Mouse (Mus musculus): ENCODE measurements around the gene Atf6b. TPM values are rescaled to one million over a fixed set of nuclear protein-coding genes. Genes with fewer than 3 reads are reported as not detected.

Atf6b gene
- polyA plus RNA-seq, 1 experiment from 2014 or later = 12.9 TPM

- TF ChIP-seq CTCF (IDR thresholded peaks at IDR 0.05; ENCODE audit: low read depth) (no peak), EP300 (IDR thresholded peaks at IDR 0.05; ENCODE audit: low read depth) (no peak)
- 89% methylated on average over 13 of the region's 13 CpGs for WGBS (ENCODE audit: insufficient replicate concordance)
- H3K9ac ChIP-seq (replicated peaks) = no peak overlapping the region
- peaks cover 3% of the 10 kb centered on the region; the same call in 1 of the 2 replicates for H3K27me3 ChIP-seq (ENCODE audit: insufficient read depth, low read length)
- H3K9me3 ChIP-seq (ENCODE audit: low read length) = no peaks in the 10 kb centered on the region
- no peak overlapping the region for H3K4me3 ChIP-seq (ENCODE audit: low read depth, low read length)
- H3K36me3 ChIP-seq (replicated peaks; ENCODE audit: insufficient read depth, low read length) = peaks cover 24% of the 10 kb centered on the region
- DNase-seq (no peak), ATAC-seq (no peak)
- no peak overlapping the region for H3K27ac ChIP-seq (ENCODE audit: low read depth)
- H3K4me2 ChIP-seq (ENCODE audit: low read depth, low read length) = no peak overlapping the region
- peaks cover 6% of the 10 kb centered on the region for H3K4me1 ChIP-seq (ENCODE audit: insufficient read depth)
Observed at GRCm38 (mm10) chr17:34654392-34654791, 7.4 kb downstream of the Atf6b start.

DNA sequence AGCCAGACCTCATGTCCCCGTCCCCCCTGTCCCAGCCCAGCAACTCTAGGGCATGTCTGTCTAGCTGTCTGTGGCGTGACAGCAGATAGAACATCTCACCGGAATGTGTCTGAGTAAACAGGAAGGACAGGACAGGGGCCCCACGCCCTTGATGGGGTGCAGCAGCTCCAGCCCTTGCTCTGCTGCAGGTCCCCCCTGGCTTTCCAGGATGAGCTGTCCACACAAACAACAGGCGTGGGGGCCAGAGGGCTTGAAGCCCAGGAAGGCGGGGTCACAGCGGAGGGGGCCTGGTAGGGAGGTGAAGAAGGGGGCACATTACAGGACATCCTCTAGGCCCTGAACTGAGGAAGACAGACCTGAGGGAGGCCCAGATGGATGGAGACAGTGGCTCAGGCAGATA, 8.2 kb downstream of the Atf6b start:
- Histone ChIP-seq H3K27ac (ENCODE audit: low read depth) (no peak overlapping the region), H3K36me3 (replicated peaks; ENCODE audit: insufficient read depth, low read length) (peaks cover 23% of the 10 kb centered on the region), H3K9me3 (ENCODE audit: low read length) (no peaks in the 10 kb centered on the region), H3K4me2 (ENCODE audit: low read depth, low read length) (no peak overlapping the region), H3K9ac (replicated peaks) (0 out of 2 replicates have a peak overlapping the region, but pooled peaks have one; percentile 22), H3K4me1 (ENCODE audit: insufficient read depth) (peaks cover 6% of the 10 kb centered on the region), H3K4me3 (ENCODE audit: low read depth, low read length) (no peak overlapping the region), H3K27me3 (ENCODE audit: insufficient read depth, low read length) (peaks cover 10% of the 10 kb centered on the region; the same call in 1 of the 2 replicates)
- ATAC-seq (peak; percentile 22; the same call in 1 of the 2 replicates), DNase-seq (peak; percentile 34)
- WGBS (ENCODE audit: insufficient replicate concordance) = 45% methylated on average over 7 of the region's 7 CpGs
- TF ChIP-seq EP300 (IDR thresholded peaks at IDR 0.05; ENCODE audit: low read depth) = no peak
- TF ChIP-seq CTCF (IDR thresholded peaks at IDR 0.05; ENCODE audit: low read depth) = no peak

- Histone ChIP-seq H3K4me3 (ENCODE audit: low read depth, low read length) (no peak overlapping the region), H3K4me1 (ENCODE audit: insufficient read depth) (peaks cover 6% of the 10 kb centered on the region), H3K36me3 (replicated peaks; ENCODE audit: insufficient read depth, low read length) (peaks cover 19% of the 10 kb centered on the region), H3K9ac (replicated peaks) (0 out of 2 replicates have a peak overlapping the region, but pooled peaks have one; percentile 22), H3K4me2 (ENCODE audit: low read depth, low read length) (no peak overlapping the region), H3K27me3 (ENCODE audit: insufficient read depth, low read length) (peaks cover 14% of the 10 kb centered on the region), H3K27ac (ENCODE audit: low read depth) (no peak overlapping the region), H3K9me3 (ENCODE audit: low read length) (no peaks in the 10 kb centered on the region)
- ATAC-seq = peak; percentile 75
- DNase-seq = peak; percentile 66
- 36% methylated on average over 2 of the region's 4 CpGs for WGBS (ENCODE audit: insufficient replicate concordance)
- peak; percentile 28; the same call in 1 of the 2 replicates for TF ChIP-seq CTCF (IDR thresholded peaks at IDR 0.05; ENCODE audit: low read depth)
- TF ChIP-seq EP300 (IDR thresholded peaks at IDR 0.05; ENCODE audit: low read depth) = no peak
Observed at GRCm38 (mm10) chr17:34655581-34655991, 8.6 kb downstream of the Atf6b start.

GRCm38 (mm10) chr17:34656666-34657065, 9.7 kb downstream of the Atf6b start:
- Histone ChIP-seq H3K9me3 (ENCODE audit: low read length) (no peaks in the 10 kb centered on the region), H3K4me3 (ENCODE audit: low read depth, low read length) (no peak overlapping the region), H3K36me3 (replicated peaks; ENCODE audit: insufficient read depth, low read length) (peaks cover 14% of the 10 kb centered on the region), H3K27ac (ENCODE audit: low read depth) (no peak overlapping the region), H3K4me2 (ENCODE audit: low read depth, low read length) (no peak overlapping the region), H3K9ac (replicated peaks) (no peak overlapping the region), H3K27me3 (ENCODE audit: insufficient read depth, low read length) (peaks cover 24% of the 10 kb centered on the region), H3K4me1 (ENCODE audit: insufficient read depth) (peaks cover 6% of the 10 kb centered on the region)
- no peak for ATAC-seq
- no peak for DNase-seq
- no peak for TF ChIP-seq CTCF (IDR thresholded peaks at IDR 0.05; ENCODE audit: low read depth)
- no peak for TF ChIP-seq EP300 (IDR thresholded peaks at IDR 0.05; ENCODE audit: low read depth)
- 60% methylated on average over 8 of the region's 8 CpGs for WGBS (ENCODE audit: insufficient replicate concordance)

GRCm38 (mm10) chr17:34657271-34657670, 10.3 kb downstream of the Atf6b start:
- Histone ChIP-seq H3K4me3 (ENCODE audit: low read depth, low read length) (no peak overlapping the region), H3K27me3 (ENCODE audit: insufficient read depth, low read length) (peaks cover 24% of the 10 kb centered on the region), H3K9me3 (ENCODE audit: low read length) (no peaks in the 10 kb centered on the region), H3K4me1 (ENCODE audit: insufficient read depth) (peaks cover 6% of the 10 kb centered on the region), H3K4me2 (ENCODE audit: low read depth, low read length) (no peak overlapping the region), H3K27ac (ENCODE audit: low read depth) (no peak overlapping the region), H3K9ac (replicated peaks) (no peak overlapping the region), H3K36me3 (replicated peaks; ENCODE audit: insufficient read depth, low read length) (peaks cover 11% of the 10 kb centered on the region)
- DNase-seq (no peak), ATAC-seq (no peak)
- WGBS (ENCODE audit: insufficient replicate concordance) = 35% methylated on average over 2 of the region's 2 CpGs
- TF ChIP-seq CTCF (IDR thresholded peaks at IDR 0.05; ENCODE audit: low read depth) = no peak
- no peak for TF ChIP-seq EP300 (IDR thresholded peaks at IDR 0.05; ENCODE audit: low read depth)

DNA sequence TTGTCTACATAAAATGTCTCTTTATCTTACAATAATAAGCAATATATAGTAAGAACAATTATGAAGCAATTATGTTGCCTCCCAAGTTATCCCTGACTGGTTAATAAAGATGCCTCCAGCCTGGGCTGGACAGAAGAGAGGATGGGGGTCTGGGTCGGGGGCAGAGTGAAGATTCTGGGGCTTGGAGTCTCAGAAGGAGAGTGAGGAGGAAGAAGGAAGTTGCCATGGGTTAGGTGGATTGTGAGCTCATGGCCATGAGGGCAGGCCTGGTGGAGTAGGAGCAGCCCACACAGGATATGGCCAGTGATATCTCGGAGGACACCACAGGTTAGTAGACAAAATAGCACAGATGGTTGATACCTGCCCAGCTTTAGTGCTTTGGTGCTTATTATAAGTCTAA, 11.2 kb downstream of the Atf6b start:
- no peak overlapping the region for H3K4me2 ChIP-seq (ENCODE audit: low read depth, low read length)

More for the DNA sequence above, 11.2 kb downstream of the Atf6b start:
- TF ChIP-seq EP300 (IDR thresholded peaks at IDR 0.05; ENCODE audit: low read depth) (no peak), CTCF (IDR thresholded peaks at IDR 0.05; ENCODE audit: low read depth) (no peak)
- peaks cover 29% of the 10 kb centered on the region for H3K27me3 ChIP-seq (ENCODE audit: insufficient read depth, low read length)
- no peaks in the 10 kb centered on the region for H3K9me3 ChIP-seq (ENCODE audit: low read length)
- no peak overlapping the region for H3K4me3 ChIP-seq (ENCODE audit: low read depth, low read length)
- H3K4me1 ChIP-seq (ENCODE audit: insufficient read depth) = peaks cover 6% of the 10 kb centered on the region
- 23% methylated on average over 2 of the region's 2 CpGs for WGBS (ENCODE audit: insufficient replicate concordance)
- H3K27ac ChIP-seq (ENCODE audit: low read depth) = no peak overlapping the region
- H3K36me3 ChIP-seq (replicated peaks; ENCODE audit: insufficient read depth, low read length) = peaks cover 6% of the 10 kb centered on the region
- DNase-seq (no peak), ATAC-seq (no peak)
- H3K9ac ChIP-seq (replicated peaks) = no peak overlapping the region

Measured in liver, postnatal 0 days (tissue).